Mouse (Mus musculus) limb, embryonic 15.5 days (tissue): ENCODE results near the gene Bak1. TPM values are rescaled to one million over a fixed set of nuclear protein-coding genes. Genes with fewer than 3 reads are reported as not detected.
A peak's percentile ranks its signal among the peaks of the same experiment; 100 is the strongest.

ENCODE experiments used
- ATAC-seq: fragments of 200-750 bp; cut with Nextera tagmentation; 2 replicates; pipeline ENCODE4 v1.8.0; 2017; ENCODE audit warnings: low read depth, moderate TSS enrichment; ENCODE audit not compliant: insufficient number of reproducible peaks, low FRiP score, low TSS enrichment
- H3K27ac ChIP-seq: fragments of 300-500 bp; sonication (generic); 2 replicates; pipeline ENCODE4 v1.5.1; 2015; ENCODE audit warnings: moderate library complexity, mild to moderate bottlenecking, inconsistent platforms
- H3K27me3 ChIP-seq: fragments of 300-500 bp; sonication (generic); 2 replicates; pipeline ENCODE4 v1.6.1; 2015; ENCODE audit warnings: inconsistent platforms
- H3K36me3 ChIP-seq: fragments of 300-500 bp; sonication (generic); 2 replicates; pipeline ENCODE4 v1.6.1; 2015; ENCODE audit warnings: inconsistent platforms
- H3K4me1 ChIP-seq: fragments of 300-500 bp; sonication (generic); 2 replicates; pipeline ENCODE4 v1.6.1; 2015; ENCODE audit warnings: inconsistent platforms
- H3K4me2 ChIP-seq: fragments of 300-500 bp; sonication (generic); 2 replicates; pipeline ENCODE4 v1.6.1; 2015; ENCODE audit warnings: mild to moderate bottlenecking, inconsistent platforms
- H3K4me3 ChIP-seq: fragments of 300-500 bp; sonication (generic); 2 replicates; pipeline ENCODE4 v1.5.1; 2015; ENCODE audit warnings: mild to moderate bottlenecking, inconsistent platforms
- H3K9ac ChIP-seq: fragments of 300-500 bp; sonication (generic); 2 replicates; pipeline ENCODE4 v1.6.1; 2015; ENCODE audit warnings: inconsistent platforms
- H3K9me3 ChIP-seq: fragments of 300-500 bp; sonication (generic); 2 replicates; pipeline ENCODE4 v1.6.1; 2016; ENCODE audit warnings: inconsistent platforms
- WGBS: fragments of 180-500 bp; shearing (Covaris S2); methylation state at CpG from one replicate; pipeline ENCODE4 v1.1.7; 2015; 5-methylcytosine and 5-hydroxymethylcytosine counted together
- polyA plus RNA-seq: library from polyadenylated mRNA; unstranded; fragments of >200 nt; fragmentation: Nextera tagmentation; extraction: Ambion mirVana; gene quantifications from 2 replicates; pipeline ENCODE4 v1.2.1, GENCODE M21; 2015

Bak1 gene
- polyA plus RNA-seq, 1 experiment from 2014 or later: 5.5 TPM

DNA sequence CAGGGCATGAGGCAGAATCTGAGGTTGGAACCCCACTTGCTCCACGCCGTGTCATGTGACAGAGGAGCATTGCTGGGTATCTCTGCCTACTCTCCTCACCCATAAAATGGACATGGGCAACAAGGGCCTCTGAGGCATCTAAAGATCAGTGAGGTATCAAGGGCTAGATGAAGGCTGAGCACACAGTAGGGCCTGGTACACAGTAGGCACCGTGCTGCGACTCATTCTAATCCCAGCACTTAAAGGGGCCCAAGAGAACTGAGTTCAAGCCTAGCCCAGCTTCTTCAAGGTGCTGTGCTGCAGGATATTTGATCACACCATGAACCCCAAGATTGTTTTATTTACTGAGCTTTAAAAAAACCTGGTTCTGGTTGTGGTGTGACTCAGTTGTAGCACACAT, 2.1 kb upstream of the Bak1 start:
- ATAC-seq: no peak
- Histone ChIP-seq H3K4me2 (no peak overlapping the region), H3K4me1 (peaks cover 25% of the 10 kb centered on the region), H3K27ac (no peak overlapping the region), H3K9me3 (no peaks in the 10 kb centered on the region), H3K27me3 (no peaks in the 10 kb centered on the region), H3K36me3 (peaks cover 7% of the 10 kb centered on the region; the same call in 1 of the 2 replicates), H3K4me3 (no peak overlapping the region), H3K9ac (no peak overlapping the region)
- 93% methylated on average over 4 of the region's 4 CpGs for WGBS

DNA sequence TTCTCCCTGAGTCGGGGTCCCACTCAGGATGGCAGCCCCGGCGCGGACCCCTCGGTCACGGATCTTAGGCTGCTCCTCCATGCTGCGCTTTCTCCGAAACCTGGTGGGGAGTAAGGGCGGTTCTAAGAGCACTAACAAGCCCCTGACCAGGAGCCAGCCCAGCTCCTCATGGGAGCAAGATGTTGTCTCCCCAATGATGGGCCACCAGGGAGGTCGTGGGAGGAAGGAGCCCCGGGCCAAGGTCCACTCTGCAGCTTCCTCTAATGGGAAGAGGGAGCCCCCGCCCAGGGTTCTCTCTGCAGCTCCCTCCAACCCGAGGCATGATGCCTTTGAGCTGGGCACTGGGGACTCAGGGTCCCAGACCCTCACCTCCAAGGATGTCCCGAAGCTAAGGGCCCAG, 622 bp upstream of the Bak1 start:
- 84% methylated on average over 14 of the region's 14 CpGs for WGBS
- no peak overlapping the region for H3K27ac ChIP-seq
- no peaks in the 10 kb centered on the region for H3K27me3 ChIP-seq
- H3K4me3 ChIP-seq: no peak overlapping the region
- ATAC-seq: no peak
- H3K36me3 ChIP-seq: peaks cover 20% of the 10 kb centered on the region
- peaks cover 23% of the 10 kb centered on the region for H3K4me1 ChIP-seq
- H3K9me3 ChIP-seq: no peaks in the 10 kb centered on the region
- no peak overlapping the region for H3K9ac ChIP-seq
- no peak overlapping the region for H3K4me2 ChIP-seq

DNA sequence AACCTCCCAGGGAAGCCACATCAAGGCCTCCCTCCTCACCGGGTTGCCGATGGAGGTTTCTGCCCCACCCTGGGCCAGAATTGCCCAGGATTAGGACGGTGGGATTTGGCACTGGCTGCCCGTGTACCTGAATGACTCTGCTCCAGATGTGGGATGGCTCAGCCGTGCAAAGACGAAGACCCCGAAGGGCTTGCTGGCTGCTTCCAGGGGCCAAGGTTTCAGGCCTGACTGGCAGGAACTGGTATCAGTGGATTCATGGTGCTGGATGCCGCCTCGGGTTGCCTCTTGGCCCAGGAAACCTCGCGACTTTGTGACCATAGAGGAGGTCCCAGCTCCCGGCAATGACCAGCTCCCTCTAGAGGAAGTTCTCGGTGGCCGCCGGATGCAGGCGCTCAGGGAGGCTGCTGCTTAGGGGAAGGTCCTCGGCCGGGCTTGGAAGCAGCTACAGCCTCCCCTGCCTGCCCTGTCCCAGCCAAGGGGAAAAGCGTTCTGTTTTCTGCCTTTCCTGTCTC, 469 bp downstream of the Bak1 start:
- peak overlapping the region; percentile 81 for H3K27ac ChIP-seq
- 0% methylated on average over 19 of the region's 19 CpGs for WGBS
- H3K4me2 ChIP-seq: peak overlapping the region; percentile 82
- H3K36me3 ChIP-seq: peaks cover 30% of the 10 kb centered on the region
- peak overlapping the region; percentile 68 for H3K4me3 ChIP-seq
- peak overlapping the region; percentile 86 for H3K9ac ChIP-seq
- H3K4me1 ChIP-seq: peaks cover 23% of the 10 kb centered on the region
- H3K9me3 ChIP-seq: no peaks in the 10 kb centered on the region
- no peaks in the 10 kb centered on the region for H3K27me3 ChIP-seq
- ATAC-seq: peak; percentile 79

DNA sequence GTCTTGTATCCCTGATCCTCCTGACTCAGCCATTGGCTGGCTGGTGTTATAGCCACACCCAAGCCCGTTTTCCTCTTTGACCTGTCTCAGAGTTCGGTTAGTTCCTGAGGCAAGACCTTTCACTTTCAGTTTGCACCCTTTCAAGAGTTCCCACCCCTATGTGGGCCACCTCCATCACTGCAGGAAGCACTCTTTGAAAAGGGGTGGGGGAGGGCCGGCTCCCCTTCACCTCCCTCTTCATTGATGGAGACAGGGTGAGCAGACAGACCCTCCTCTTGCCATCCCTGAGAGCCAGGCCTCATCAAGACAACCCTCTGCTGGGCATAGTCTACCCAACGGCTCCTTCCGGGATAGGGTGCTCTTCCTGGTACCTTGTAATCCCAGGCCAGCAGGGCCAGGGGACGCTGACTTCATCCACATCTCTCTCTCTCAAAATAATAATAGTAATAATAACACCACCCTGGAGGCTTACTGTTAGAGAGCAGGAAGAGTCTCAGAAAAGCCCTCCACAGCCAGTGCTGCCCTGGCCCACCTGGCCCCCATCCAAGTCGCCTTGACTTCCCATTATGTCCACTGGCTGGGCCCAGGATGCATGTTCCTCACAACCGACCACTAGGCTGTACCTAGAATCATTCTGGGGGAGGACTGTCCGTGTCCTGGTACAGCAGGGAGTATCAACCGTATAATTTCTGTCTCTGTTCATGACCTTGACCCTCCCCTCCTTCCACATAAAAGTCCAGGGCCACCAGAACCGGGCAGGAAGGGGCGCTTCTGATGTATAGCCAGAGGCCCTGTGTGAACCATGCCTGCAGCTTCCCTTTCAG, 1.1 kb downstream of the Bak1 start:
- H3K4me1 ChIP-seq: peaks cover 18% of the 10 kb centered on the region
- H3K4me3 ChIP-seq: peak overlapping the region; percentile 68
- 20% methylated on average over 12 of the region's 12 CpGs for WGBS
- peak overlapping the region; percentile 86 for H3K9ac ChIP-seq
- no peaks in the 10 kb centered on the region for H3K27me3 ChIP-seq
- peak overlapping the region; percentile 81 for H3K27ac ChIP-seq
- no peaks in the 10 kb centered on the region for H3K9me3 ChIP-seq
- peaks cover 34% of the 10 kb centered on the region for H3K36me3 ChIP-seq
- peak overlapping the region; percentile 82 for H3K4me2 ChIP-seq
- ATAC-seq: 0 out of 2 replicates have a peak, but pooled peaks have one; percentile 8

DNA sequence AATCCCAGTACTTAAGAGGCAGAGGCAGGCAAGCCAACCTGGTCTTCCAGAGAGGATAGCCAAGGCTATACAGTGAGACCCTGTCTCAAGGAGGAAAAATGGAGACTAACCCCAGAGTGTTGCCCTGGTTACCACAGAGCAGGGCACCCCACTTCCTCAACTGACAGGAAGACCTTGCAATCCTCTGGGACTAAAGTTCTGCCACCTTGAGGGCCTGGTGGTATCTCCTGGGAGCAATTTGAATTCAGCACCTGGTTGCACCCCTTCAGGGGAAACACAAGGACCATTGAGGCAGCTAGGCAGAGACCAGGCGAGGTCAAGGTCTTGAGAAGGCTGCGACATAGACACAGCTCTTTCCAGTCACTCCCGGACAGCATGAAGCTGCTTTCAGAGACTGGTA, 2.9 kb downstream of the Bak1 start:
- Histone ChIP-seq H3K4me3 (no peak overlapping the region), H3K4me2 (no peak overlapping the region), H3K36me3 (peaks cover 51% of the 10 kb centered on the region), H3K27me3 (no peaks in the 10 kb centered on the region), H3K9ac (no peak overlapping the region), H3K27ac (no peak overlapping the region), H3K9me3 (no peaks in the 10 kb centered on the region), H3K4me1 (peaks cover 15% of the 10 kb centered on the region)
- WGBS: 93% methylated on average over 3 of the region's 3 CpGs
- no peak for ATAC-seq

DNA sequence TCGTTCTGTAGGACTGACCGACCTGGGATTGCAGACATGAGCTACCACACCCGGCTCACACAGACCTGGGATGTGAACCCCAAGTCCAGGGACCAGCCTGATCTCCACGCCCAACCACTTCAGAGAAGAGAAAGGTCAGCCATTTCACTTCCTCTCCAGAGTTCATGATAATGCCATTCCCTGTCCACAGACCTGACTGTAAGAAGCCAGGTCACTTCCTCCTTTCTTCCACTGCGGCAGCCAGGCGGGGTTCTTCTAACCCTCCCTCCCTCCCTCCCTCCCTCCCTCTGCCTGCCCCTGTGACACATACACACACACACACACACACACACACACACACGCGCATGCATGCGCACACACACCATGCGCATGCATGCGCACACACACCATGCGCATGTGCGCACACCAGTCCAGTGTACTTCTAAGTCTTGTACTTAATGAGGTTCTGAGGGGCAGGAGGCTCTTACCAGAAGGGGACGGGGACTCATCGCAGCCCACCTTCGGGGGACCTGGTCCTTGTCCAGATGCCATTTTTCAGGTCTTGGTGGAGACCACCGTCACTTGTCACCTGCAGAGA, 3.4 kb downstream of the Bak1 start:
- Histone ChIP-seq H3K27ac (no peak overlapping the region), H3K36me3 (peaks cover 56% of the 10 kb centered on the region), H3K4me3 (no peak overlapping the region), H3K9me3 (no peaks in the 10 kb centered on the region), H3K9ac (no peak overlapping the region), H3K4me2 (no peak overlapping the region), H3K4me1 (peaks cover 15% of the 10 kb centered on the region), H3K27me3 (no peaks in the 10 kb centered on the region)
- WGBS: 93% methylated on average over 17 of the region's 17 CpGs
- ATAC-seq: no peak

DNA sequence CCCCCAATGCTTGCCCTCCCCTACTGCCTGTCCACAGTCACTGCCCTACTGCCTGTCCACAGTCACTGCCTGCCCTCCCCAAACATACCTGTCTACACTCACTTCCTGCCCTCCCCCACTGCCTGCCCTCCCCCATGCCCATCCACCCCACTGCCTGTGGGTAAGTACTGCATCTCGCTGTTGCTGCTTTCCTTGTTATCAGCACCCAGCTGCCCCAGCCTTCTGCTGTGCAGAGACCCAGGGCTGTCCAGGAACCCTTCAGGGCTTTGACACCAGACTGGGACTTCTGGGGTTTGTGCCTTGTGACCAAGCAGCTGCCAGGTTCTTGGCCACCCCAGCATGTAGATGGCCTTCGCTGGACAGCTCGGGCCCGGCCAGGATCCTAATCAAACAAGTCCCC, 5.5 kb downstream of the Bak1 start:
- WGBS: 87% methylated on average over 4 of the region's 4 CpGs
- Histone ChIP-seq H3K27ac (no peak overlapping the region), H3K36me3 (peaks cover 66% of the 10 kb centered on the region)

DNA sequence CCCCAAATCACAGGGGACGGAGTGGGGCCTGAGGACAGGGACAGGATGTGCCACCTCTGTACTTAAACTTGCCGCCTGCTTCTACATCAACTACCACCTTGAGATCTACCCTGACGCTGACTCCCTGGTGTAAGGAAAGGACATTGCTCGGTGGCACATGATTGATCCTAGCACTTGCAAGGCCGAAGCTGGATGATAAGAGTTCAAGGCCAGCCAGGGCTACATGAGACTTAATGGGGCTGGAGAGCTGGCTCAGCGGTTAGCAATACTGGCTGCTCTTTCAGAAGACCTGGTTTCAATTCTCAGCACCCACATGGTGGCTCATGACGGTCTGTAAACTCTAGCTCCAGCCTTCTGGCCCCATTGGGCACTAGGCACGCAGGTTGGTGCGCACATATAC, 7.1 kb downstream of the Bak1 start:
- ATAC-seq: no peak
- Histone ChIP-seq H3K27me3 (no peaks in the 10 kb centered on the region), H3K4me1 (peaks cover 15% of the 10 kb centered on the region), H3K9ac (no peak overlapping the region), H3K4me2 (no peak overlapping the region), H3K9me3 (no peaks in the 10 kb centered on the region), H3K4me3 (no peak overlapping the region), H3K27ac (no peak overlapping the region), H3K36me3 (peaks cover 66% of the 10 kb centered on the region)
- WGBS: 93% methylated on average over 9 of the region's 9 CpGs

More for the DNA sequence above, 5.5 kb downstream of the Bak1 start:
- Histone ChIP-seq H3K4me2 (no peak overlapping the region), H3K27me3 (no peaks in the 10 kb centered on the region), H3K4me1 (peaks cover 14% of the 10 kb centered on the region), H3K4me3 (no peak overlapping the region), H3K9me3 (no peaks in the 10 kb centered on the region), H3K9ac (no peak overlapping the region)
- no peak for ATAC-seq

DNA sequence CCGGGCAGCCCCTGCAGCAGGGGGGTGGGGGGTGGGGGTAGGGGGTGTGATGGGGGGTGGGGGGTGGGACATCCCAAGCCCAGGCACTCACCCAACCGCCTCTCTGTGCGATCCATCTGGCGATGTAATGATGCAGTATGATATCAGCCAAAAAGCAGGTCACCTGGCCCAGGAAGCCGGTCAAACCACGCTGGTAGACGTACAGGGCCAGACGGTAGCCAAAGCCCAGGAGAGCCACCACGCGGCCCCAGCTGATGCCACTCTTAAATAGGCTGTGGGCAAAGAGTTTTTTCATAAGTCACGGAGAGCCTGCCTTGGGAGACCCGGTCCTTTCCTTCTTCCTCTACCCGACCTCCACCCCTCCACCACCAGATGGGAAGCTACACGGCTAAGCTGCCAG, 7.7 kb downstream of the Bak1 start:
- ATAC-seq: no peak
- WGBS: 91% methylated on average over 13 of the region's 14 CpGs
- no peak overlapping the region for H3K9ac ChIP-seq

DNA sequence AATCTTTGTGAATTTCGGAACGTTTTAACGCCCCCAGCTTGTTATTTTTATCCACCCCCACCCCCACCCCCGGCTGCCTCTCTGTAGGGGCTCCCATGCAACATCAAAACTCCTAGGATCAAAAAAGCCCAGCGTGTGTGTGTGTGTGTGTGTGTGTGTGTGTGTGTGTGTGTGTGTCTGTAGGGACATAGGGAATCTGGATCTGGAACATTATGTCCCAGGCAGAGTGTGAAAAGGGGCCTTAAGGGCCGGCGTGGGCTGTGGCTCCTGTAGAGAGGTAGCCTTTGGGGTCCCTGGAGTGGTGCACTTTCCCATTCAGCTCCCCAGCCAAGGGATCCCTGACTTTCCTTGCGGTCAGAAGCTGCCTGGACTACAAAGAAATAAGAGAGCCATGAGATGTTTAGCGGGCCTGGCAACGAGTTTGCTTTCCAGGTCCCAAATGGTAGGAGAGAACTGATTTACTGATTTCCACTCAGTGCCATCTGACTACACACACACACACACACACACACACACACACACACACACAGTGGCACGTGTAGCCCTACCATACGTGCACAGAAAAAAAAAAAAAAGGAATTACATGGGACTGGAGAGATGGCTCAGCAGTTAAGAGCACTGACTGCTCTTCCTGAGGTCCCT, 10.1 kb downstream of the Bak1 start:
- no peaks in the 10 kb centered on the region for H3K9me3 ChIP-seq
- H3K4me1 ChIP-seq: peaks cover 15% of the 10 kb centered on the region
- H3K36me3 ChIP-seq: peaks cover 38% of the 10 kb centered on the region
- WGBS: 37% methylated on average over 12 of the region's 12 CpGs
- H3K27me3 ChIP-seq: no peaks in the 10 kb centered on the region
- H3K9ac ChIP-seq: peak overlapping the region; percentile 46; the same call in 1 of the 2 replicates
- no peak for ATAC-seq
- H3K27ac ChIP-seq: peak overlapping the region; percentile 82
- peak overlapping the region; percentile 65 for H3K4me2 ChIP-seq
- H3K4me3 ChIP-seq: peak overlapping the region; percentile 59

More for the DNA sequence above, 7.7 kb downstream of the Bak1 start:
- no peak overlapping the region for H3K4me3 ChIP-seq
- peaks cover 15% of the 10 kb centered on the region for H3K4me1 ChIP-seq
- no peaks in the 10 kb centered on the region for H3K27me3 ChIP-seq
- H3K4me2 ChIP-seq: no peak overlapping the region
- no peaks in the 10 kb centered on the region for H3K9me3 ChIP-seq
- peaks cover 61% of the 10 kb centered on the region for H3K36me3 ChIP-seq
- no peak overlapping the region for H3K27ac ChIP-seq

DNA sequence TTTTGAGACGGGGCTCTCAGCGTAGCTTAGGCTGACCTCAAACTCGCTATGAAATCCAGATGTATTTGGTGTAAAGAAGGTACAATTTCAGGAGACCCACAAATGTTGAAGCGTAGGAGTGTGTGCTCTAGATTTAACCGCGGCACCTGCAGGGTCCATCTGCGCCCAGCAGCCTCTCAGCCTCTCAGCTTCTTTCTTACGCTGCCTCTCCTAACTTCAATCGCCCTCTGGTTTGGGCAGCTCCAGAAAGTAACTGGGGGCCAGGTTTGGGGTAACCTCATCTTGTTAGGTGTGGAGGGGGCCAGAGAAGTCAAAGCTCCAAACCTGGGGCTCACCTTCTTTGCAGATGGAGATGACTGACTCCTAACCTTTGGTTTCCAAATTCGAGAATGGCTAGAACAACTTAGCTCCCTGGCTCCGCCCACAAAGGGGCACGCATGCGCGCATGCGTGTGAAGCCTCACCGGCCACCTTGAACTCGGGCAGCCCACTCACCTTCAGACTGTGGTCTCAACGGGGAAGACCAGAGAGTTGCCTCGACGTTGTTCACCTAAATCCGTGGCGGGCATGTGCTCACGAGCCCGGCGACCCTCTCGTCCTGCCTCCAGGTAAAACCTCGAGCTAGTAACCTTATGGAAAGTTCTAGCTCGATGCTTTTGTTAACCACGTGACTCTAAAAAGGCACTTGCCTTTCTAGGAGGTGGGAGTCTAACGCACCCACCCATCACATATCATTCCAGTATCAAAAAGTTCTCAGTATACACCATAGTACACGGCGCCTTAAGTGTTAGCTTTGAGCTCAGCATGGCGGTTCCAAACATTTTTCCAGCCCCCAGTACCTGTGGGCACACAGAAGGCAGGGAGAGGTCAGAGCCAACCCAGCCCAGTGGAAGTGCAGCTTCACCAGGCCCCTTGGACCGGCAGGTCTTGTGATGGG, 11.0 kb downstream of the Bak1 start:
- 5% methylated on average over 34 of the region's 34 CpGs for WGBS
- ATAC-seq: peak; percentile 78
- Histone ChIP-seq H3K4me2 (peak overlapping the region; percentile 65), H3K9me3 (no peaks in the 10 kb centered on the region), H3K9ac (peak overlapping the region; percentile 46), H3K27ac (peak overlapping the region; percentile 82), H3K27me3 (no peaks in the 10 kb centered on the region), H3K36me3 (peaks cover 34% of the 10 kb centered on the region), H3K4me1 (peaks cover 15% of the 10 kb centered on the region), H3K4me3 (peak overlapping the region; percentile 59)
